Mouse (Mus musculus): ENCODE results near the gene Plk5.
"Not testable (repeated sequence)": the region's sequence is repeated elsewhere in the genome, so short reads cannot be mapped to it uniquely, and the experiment has no call there.

The Plk5 gene

DNA sequence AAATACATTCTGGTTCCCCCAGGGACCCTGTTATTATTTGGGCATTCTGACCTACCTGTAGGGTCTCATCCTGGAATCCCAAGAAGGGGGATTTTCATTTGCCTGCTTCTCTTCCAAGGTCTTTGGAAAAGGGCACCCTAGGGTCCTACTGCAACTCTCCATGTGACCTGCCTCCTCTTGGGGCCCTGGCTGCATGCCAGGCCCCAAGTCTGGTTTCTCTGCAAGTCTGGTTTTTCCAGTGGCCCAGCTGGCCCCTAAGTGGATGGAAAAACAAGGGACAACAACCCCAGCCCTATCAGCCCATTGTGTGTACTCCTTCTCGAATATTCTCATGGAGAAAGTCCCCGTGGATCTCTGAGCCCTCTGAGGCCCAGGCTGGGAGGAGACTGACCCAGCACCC, 25.4 kb upstream of the Plk5 start:
- no peak for DNase-seq (ENCODE audit: low read depth, low spot score)

DNA sequence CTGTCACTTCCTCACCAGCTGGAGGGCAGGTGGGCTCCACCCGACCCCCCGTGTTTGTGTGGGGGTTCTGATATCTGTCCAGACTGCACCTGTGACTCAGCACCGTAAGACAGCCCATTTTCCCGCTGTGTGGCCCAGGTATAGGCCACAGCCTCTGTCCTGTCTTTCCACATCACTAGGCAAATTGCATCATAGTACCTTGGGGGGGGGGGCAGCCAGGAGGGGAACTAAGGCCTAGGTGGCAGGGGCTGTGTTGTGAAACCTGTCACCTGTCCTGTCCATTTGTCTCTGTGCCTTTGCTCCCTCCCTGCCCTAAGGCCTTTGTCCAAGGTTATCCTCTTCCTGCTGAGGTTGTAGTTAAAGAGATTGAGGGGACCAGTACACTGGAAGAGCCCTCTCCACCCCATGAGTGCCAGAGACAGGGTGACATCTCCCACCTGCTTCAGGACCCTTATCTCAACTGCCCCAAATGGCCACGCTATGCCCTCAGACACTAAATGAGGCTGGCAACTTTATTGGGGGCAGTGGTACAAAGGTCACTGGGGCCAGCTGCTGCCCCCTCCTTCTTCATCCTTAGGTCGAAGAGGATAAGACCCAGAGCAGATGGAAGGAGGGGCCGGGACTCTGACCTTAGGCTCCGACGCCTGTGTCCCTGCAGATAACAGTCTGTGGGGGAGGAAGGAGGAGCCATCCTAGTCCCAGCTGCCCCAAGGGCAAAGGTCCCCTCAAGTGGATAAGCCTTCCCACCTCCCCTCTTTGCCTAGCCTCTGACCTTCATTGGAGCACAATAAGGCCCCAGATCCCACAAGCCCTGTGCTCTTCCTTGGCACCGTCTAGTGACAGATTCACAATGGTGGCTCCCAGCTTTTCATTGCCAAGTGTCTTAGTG, 24.4 kb upstream of the Plk5 start:
- DNase-seq (ENCODE audit: low read depth, low spot score), result peak; percentile 83

DNA sequence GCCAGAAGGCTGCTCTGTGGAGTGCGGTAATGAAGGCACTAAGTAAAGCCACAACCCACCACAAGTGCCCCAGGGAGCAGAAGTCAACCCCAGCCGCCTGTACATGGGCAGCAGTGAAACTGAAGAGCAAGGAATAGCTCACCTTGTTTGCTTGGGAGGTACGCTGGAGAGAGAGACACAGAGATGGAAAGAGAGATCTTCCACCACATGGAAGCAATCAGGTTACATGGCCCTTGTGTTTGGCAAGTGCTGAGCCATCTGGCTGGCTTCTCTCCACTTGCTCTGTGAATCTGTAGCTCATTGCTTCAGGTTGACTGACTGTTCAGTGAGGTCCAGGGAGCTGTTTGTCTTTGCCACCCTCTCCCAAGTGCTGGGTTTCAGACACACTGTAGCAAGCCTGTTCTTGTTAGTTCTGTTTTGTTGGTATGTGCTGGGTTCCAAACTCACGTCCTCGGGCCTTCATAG, 23.7 kb upstream of the Plk5 start:
- peak; percentile 93 for DNase-seq (ENCODE audit: low read depth, low spot score)

DNA sequence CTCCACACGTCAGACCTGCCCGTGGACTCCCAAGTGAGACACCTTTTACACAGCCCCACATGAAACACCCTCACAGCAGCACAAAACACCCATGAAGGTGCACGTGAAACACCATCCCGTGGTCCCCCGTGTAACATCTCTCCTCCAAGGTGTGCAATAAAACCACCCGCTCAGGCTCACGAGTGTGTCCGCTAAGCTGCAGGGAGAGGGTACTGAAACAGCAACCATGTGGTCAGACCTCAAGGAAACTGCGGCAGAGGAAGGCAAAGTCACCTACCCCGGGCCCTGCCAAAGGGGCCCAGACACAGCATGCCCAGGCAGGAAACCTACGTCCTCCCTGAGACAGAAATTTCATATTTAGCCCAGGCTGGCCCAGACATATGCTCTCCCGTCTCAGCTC, 20.0 kb upstream of the Plk5 start:
- no peak for DNase-seq (ENCODE audit: low read depth, low spot score)

DNA sequence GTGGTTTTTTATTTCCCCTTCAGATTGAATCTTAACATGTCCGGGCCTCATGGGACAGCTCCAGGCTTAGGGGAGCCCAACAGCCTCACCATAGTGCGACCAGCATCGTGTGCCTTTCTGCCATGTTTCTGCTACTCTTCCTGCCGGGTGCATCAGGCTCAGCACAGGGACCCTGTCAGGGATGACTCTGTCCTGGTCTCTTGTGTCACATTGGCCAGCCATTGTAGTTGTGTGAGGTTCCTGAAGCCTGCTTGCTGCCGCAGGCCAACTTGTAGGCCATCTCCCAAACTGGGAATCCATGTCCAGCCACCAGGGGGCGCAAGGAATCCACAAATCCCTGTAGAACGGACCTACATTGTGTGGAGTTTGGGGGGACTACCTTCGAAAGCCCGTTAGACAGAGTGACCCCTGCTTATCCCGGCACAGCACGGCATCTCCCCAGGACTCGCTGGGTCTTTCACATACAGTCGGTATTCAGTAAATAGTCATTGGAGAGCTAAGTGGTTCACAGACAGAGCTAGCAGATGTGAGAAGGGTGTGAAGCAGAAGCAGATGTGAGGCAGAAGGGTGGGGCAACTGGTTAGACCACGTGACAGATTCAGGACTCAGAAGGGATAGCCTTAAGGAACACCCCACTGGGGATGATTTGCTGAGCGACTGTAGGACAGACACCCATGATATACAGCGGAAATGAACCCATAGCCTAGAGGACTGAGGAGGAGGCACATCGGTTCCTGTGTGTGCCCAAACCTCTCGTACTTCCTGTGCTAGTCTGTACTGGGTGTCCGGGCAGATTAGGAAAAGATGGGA, 16.1 kb upstream of the Plk5 start:
- peak; percentile 94 for DNase-seq (ENCODE audit: low read depth, low spot score)

DNA sequence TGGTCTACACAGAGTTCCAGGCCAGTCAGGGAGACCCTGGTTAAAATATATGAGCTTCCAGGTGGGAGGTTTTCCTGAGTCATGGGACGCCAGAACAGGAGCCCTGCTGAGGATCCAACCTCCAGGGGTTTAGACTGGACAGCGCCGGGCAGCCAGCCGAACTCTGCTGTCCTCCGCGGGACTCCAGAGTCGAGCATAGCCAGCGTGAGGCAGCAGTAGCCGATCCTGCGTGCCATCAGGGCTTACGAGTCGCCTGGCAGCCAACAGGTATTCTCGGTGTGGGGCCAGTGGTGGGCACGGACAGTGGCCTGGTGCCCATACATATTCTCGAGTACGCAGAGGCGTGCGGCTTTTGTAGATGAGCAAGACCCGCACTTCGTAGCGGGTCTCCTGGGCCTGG, 15.2 kb upstream of the Plk5 start:
- DNase-seq (ENCODE audit: low read depth, low spot score), result no peak

- no peak for DNase-seq (ENCODE audit: low read depth, low spot score)
Observed at GRCm38 (mm10) chr10:80341491-80342304, 14.6 kb upstream of the Plk5 start.

GRCm38 (mm10) chr10:80342305-80342748, 13.9 kb upstream of the Plk5 start:
- DNase-seq (ENCODE audit: low read depth, low spot score), result no peak

GRCm38 (mm10) chr10:80342749-80343424, 13.4 kb upstream of the Plk5 start:
- DNase-seq (ENCODE audit: low read depth, low spot score), result peak; percentile 79

DNA sequence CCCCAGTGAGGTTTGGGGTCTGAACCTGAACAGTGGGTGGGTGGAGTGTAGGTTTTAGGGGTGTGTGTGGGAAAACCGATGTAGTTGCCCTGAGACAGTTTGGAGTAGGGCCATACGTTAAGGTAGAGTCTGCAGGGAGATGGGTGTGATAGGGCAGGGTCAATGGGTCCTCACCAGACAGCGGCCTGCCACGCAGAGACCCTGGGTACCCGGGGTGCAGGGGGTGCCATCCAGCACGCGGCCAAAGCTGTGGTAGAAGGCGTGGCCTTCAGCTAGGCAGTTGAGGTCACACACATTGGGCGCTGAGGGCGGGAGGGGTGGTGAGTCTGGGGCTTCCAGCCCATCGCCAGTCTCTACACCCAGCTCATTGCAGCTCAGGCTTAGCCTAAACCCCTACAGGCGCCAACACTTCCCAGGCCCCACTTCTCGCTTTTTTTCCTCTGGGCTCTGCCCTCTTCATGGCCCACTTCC, 12.8 kb upstream of the Plk5 start:
- no peak for DNase-seq (ENCODE audit: low read depth, low spot score)

DNA sequence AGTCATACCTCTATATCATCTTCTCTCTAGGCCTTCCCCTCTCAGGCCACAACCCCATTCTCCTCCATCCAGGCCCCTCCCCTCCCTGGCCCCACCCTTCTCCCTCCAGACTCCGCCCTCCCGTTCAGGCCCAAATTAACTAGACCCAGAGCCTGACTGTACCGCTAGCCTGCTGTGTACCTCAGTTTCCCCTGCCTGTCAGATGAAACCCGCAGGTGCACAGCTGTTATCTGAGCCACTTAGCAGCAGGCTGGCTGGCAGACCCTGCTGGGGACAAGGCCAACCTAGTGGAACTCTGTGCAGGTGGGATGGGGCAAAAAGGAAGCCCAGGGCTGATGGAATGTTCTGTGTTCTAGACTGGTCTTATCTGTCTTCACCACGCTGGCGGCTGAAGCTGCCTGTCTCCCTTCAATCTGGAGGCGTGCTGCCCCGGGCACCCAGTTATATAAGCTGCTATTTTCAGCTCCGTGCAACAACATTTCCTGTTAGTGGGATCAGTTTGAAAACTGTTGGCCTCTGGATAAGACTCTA, 12.1 kb upstream of the Plk5 start:
- DNase-seq (ENCODE audit: low read depth, low spot score), result peak; percentile 69

- DNase-seq (ENCODE audit: low read depth, low spot score), result no peak
Observed at GRCm38 (mm10) chr10:80345122-80345521, 11.1 kb upstream of the Plk5 start.

DNA sequence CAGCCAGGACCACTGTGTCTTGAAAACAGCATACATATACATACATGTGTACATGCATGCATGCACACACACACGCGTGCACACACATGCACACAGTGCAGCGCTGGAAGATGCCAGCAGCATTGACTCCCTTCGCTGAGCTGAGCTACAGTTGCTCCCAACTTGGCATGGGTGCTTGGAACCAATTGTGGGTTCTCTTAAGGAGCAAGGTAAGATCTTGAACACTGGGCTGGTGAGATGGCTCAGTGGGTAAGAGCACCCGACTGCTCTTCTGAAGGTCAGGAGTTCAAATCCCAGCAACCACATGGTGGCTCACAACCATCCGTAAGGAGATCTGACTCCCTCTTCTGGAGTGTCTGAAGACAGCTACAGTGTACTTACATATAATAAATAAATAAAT, 10.3 kb upstream of the Plk5 start:
- not testable (repeated sequence) for DNase-seq (ENCODE audit: low read depth, low spot score)

DNA sequence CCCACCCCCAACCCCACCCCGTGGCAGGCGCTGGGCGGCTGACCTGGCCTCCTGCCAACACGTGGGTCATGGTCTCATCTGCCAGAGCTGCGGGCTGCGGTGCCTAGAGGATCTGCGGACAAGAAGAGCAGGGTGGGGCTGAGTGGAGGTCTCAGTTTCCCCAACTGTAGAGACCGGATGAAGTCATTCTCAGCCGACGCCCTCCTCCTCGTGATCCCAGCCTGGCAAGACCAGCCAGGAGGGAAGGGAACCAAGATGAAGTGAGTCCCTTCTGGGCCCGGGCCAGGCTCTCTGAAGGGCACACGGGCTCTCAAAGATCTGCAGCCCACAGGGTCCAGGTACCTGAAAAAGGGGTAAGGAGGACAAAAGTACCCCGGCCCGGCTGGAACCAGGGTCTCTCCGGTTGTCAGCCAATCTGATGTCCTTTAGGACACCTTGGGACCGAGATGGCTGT, 8.7 kb upstream of the Plk5 start:
- DNase-seq (ENCODE audit: low read depth, low spot score), result no peak

- DNase-seq (ENCODE audit: low read depth, low spot score), result peak; percentile 46
Observed at GRCm38 (mm10) chr10:80348244-80348781, 7.9 kb upstream of the Plk5 start, which contains the start of gene Adamtsl5. Adamtsl5 (minus strand) TSS chr10:80348412.

- DNase-seq (ENCODE audit: low read depth, low spot score), result no peak
Observed at GRCm38 (mm10) chr10:80348981-80349380, 7.3 kb upstream of the Plk5 start.

DNA sequence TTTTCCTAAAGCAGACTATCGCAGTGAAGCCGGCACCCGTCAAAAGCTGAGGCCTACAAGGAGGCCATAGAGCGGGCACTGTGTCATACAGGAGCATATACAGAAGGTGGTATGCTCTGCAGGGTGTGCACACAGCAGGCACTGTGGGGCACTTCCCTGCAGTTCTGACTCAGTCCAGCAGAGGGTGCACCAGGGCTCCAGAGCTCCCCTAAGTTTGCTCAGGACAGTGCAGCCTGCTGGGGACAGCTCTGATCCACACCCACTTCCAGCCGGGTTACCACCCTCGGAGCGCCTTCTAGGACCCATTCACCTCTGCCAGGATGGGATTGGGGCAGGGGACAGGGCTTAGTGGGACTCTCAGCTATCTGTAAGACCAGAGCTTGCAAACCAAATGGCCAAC, 6.0 kb upstream of the Plk5 start:
- DNase-seq (ENCODE audit: low read depth, low spot score), result peak; percentile 85

GRCm38 (mm10) chr10:80351896-80352295, 4.4 kb upstream of the Plk5 start:
- DNase-seq (ENCODE audit: low read depth, low spot score), result no peak

DNA sequence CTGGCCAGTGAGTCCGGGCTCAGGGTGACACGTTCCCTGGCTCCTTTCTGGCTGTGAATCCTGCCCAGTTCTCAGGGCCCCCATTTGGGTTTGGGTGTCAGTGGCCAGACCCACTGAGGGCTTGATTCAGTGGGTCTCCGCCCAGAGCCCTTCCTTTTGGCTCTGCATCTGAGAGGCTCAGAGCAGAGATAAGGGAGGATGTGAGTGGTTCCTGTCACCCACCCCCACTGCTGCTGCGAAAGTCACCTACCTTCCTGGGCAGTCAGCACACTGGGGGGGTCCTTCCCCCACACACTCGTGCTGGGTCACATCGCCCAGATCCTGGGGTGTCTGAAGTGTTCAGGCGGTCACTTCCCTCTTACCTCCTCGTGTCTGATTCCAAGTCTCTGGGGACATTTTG, 3.5 kb upstream of the Plk5 start:
- DNase-seq (ENCODE audit: low read depth, low spot score), result no peak

- DNase-seq (ENCODE audit: low read depth, low spot score), result peak; percentile 91
Observed at GRCm38 (mm10) chr10:80355431-80355830, 828 bp upstream of the Plk5 start.
